Mouse (Mus musculus) liver, embryonic 13.5 days (tissue): ENCODE data around the gene Arl2bp. TPM values are rescaled to one million over a fixed set of nuclear protein-coding genes. Genes with fewer than 3 reads are reported as not detected.
A peak's percentile ranks its signal among the peaks of the same experiment; 100 is the strongest.

Experiments used
- ATAC-seq: fragments of 200-750 bp; cut with Nextera tagmentation; 2 replicates; pipeline ENCODE4 v1.8.0; 2017; ENCODE audit warnings: low read depth, mild to moderate bottlenecking, moderate number of reproducible peaks, moderate library complexity
- DNase-seq: peaks from one replicate; pipeline ENCODE4 v3.0.0; 2022
- H3K27ac ChIP-seq: fragments of 300-500 bp; sonication (generic); 2 replicates; pipeline ENCODE4 v1.5.1; 2015; ENCODE audit warnings: moderate library complexity, mild to moderate bottlenecking, inconsistent platforms
- H3K27me3 ChIP-seq: fragments of 300-500 bp; sonication (generic); 2 replicates; pipeline ENCODE4 v1.6.1; 2015; ENCODE audit warnings: mild to moderate bottlenecking, inconsistent platforms
- H3K36me3 ChIP-seq: fragments of 300-500 bp; sonication (generic); 2 replicates; pipeline ENCODE4 v1.6.1; 2015; ENCODE audit warnings: mild to moderate bottlenecking, inconsistent platforms
- H3K4me1 ChIP-seq: fragments of 300-500 bp; sonication (generic); replicated peaks from 2 replicates; pipeline ENCODE4 v1.6.1; 2015; ENCODE audit warnings: inconsistent platforms
- H3K4me2 ChIP-seq: fragments of 300-500 bp; sonication (generic); 2 replicates; pipeline ENCODE4 v1.6.1; 2015; ENCODE audit warnings: inconsistent platforms, mild to moderate bottlenecking, moderate library complexity
- H3K4me3 ChIP-seq: fragments of 300-500 bp; sonication (generic); replicated peaks from 2 replicates; pipeline ENCODE4 v1.5.1; 2015; ENCODE audit warnings: mild to moderate bottlenecking, inconsistent platforms
- H3K9ac ChIP-seq: fragments of 300-500 bp; sonication (generic); 2 replicates; pipeline ENCODE4 v1.6.1; 2015; ENCODE audit warnings: mild to moderate bottlenecking, inconsistent platforms
- H3K9me3 ChIP-seq: fragments of 300-500 bp; sonication (generic); replicated peaks from 2 replicates; pipeline ENCODE4 v1.6.1; 2016; ENCODE audit warnings: inconsistent platforms
- WGBS: fragments of 180-500 bp; shearing (Covaris S2); methylation state at CpG from one replicate; pipeline ENCODE4 v1.1.7; 2015; ENCODE audit not compliant: insufficient replicate concordance; 5-methylcytosine and 5-hydroxymethylcytosine counted together
- polyA plus RNA-seq: library from polyadenylated mRNA; unstranded; fragments of >200 nt; fragmentation: Nextera tagmentation; extraction: Ambion mirVana; gene quantifications from 2 replicates; pipeline ENCODE4 v1.2.1, GENCODE M21; 2015

The Arl2bp gene
- polyA plus RNA-seq, 1 experiment from 2014 or later: 38.2 TPM

DNA sequence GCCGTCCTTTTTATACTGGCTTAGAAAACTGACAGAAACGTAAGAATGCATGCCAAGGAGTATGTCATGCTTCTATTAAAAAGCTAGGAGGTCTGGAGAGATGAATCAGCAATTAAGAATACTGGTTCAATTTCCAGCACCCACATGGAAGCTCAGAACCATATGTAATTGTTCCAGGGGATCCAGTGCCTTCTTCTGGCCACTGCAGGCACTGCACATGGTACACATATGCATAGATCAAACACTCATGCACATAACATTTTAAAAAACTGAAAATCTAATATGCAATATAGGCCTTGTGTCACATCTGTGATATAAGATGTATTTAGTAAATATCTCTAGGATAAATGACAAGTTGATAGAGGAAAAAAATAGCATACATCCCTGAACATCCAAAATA, 8.4 kb upstream of the Arl2bp start:
- Histone ChIP-seq H3K36me3 (peaks cover 42% of the 10 kb centered on the region), H3K9me3 (no peaks in the 10 kb centered on the region), H3K27ac (no peak overlapping the region), H3K9ac (no peak overlapping the region), H3K4me1 (peaks cover 17% of the 10 kb centered on the region), H3K27me3 (no peaks in the 10 kb centered on the region), H3K4me2 (no peak overlapping the region), H3K4me3 (no peak overlapping the region)
- 77% methylated on average over 2 of the region's 2 CpGs for WGBS
- no peak for DNase-seq
- no peak for ATAC-seq

DNA sequence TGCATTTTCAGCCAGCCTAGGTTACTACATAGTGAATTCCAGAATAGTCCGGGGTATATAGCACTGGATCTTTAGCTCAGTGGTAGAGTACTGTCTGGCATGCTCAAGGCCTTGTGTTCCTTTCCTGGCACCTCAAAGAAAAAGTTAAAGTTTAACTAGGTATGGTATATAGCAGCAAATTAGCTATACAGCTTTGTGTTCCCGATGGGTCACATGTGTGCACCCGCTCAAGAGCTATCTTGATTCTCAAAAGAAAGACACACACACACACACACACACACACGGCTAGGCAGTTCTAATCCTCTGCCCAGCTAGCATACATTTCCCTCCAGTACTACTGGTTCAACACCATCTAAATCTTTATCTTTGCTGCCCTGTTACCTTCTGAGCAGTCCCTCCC, 6.0 kb upstream of the Arl2bp start:
- peaks cover 28% of the 10 kb centered on the region for H3K36me3 ChIP-seq
- H3K4me3 ChIP-seq: no peak overlapping the region
- peaks cover 5% of the 10 kb centered on the region for H3K4me1 ChIP-seq
- H3K27me3 ChIP-seq: no peaks in the 10 kb centered on the region
- no peak for DNase-seq
- H3K9me3 ChIP-seq: no peaks in the 10 kb centered on the region
- no peak for ATAC-seq
- no peak overlapping the region for H3K9ac ChIP-seq
- WGBS: 77% methylated on average over 4 of the region's 4 CpGs
- no peak overlapping the region for H3K4me2 ChIP-seq
- H3K27ac ChIP-seq: no peak overlapping the region

DNA sequence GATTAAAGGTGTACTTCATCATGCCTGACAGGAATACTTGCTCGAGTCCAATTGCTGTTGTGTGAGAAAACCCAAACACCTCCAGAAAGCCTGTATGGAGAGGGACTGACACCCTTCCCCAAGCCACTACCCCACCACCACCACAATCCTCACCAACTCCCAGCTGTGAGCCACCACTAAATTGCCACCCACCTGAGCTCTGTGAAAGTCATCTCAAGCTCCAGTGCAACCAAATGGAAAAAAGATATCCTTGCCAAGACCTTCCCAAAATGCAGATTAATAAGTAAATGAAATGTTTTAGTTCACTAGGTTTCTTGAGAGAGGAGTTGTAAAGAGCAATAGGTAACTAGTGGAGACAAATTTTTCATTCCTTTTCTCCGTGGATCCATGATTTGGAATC, 1.7 kb upstream of the Arl2bp start:
- 60% methylated on average over 2 of the region's 2 CpGs for WGBS
- ATAC-seq: no peak
- no peak overlapping the region for H3K4me2 ChIP-seq

DNA sequence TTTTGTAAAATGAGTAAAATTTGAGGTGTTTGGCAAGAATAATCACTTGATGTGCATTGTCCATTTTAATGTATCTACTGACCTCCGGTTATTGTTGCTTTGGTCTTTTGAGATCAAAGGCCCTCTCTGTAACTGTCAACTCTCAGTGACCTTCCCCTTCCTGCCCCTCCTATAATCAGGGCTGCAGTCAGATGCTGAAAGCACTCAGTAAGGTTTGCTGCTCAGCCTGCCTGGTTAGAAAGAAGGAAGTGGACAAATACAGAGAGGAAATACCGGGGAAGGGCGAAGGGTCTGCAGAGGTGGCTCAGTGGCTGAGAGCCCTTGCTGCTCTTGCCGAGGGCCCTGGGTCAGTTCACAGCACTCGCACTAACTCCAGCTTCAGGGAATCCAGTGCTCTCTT, 8.0 kb downstream of the Arl2bp start:
- 49% methylated on average over 5 of the region's 5 CpGs for WGBS
- no peaks in the 10 kb centered on the region for H3K9me3 ChIP-seq
- H3K9ac ChIP-seq: no peak overlapping the region
- no peaks in the 10 kb centered on the region for H3K4me1 ChIP-seq
- no peak overlapping the region for H3K4me2 ChIP-seq
- ATAC-seq (no peak), DNase-seq (no peak)
- H3K27me3 ChIP-seq: no peaks in the 10 kb centered on the region
- H3K4me3 ChIP-seq: no peak overlapping the region
- H3K36me3 ChIP-seq: peaks cover 40% of the 10 kb centered on the region
- H3K27ac ChIP-seq: no peak overlapping the region

More for the DNA sequence above, 1.7 kb upstream of the Arl2bp start:
- no peaks in the 10 kb centered on the region for H3K27me3 ChIP-seq
- no peaks in the 10 kb centered on the region for H3K9me3 ChIP-seq
- H3K4me3 ChIP-seq: no peak overlapping the region
- peaks cover 11% of the 10 kb centered on the region; the same call in 1 of the 2 replicates for H3K36me3 ChIP-seq
- no peak overlapping the region for H3K9ac ChIP-seq
- DNase-seq: no peak
- H3K27ac ChIP-seq: no peak overlapping the region
- peaks cover 17% of the 10 kb centered on the region for H3K4me1 ChIP-seq

DNA sequence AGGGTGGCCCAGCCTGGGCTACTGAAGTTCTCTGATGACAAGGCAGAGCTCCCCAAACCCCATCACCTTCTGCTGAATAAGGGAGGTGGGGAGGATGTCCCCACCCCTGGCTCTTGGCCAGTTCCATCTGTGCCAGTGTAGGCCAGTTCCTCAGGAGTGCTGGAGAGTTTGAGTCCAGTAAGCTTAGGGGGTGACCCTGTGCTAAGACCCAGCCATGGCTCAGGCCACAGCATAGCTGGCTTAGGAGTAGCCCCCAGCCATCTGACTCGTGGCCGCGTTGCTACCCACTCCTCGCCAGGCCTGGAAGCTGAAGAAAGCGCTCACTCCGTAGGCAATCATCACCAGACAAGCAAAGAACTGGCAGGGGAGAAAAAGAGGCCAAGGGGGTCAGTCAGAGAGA, 9.5 kb downstream of the Arl2bp start:
- H3K9ac ChIP-seq: no peak overlapping the region
- H3K27ac ChIP-seq: no peak overlapping the region
- no peak overlapping the region for H3K4me2 ChIP-seq
- WGBS: 78% methylated on average over 6 of the region's 6 CpGs
- H3K36me3 ChIP-seq: peaks cover 31% of the 10 kb centered on the region
- DNase-seq (no peak), ATAC-seq (no peak)
- H3K9me3 ChIP-seq: no peaks in the 10 kb centered on the region; the same call in 1 of the 2 replicates
- no peak overlapping the region for H3K4me3 ChIP-seq
- H3K4me1 ChIP-seq: no peaks in the 10 kb centered on the region
- no peaks in the 10 kb centered on the region for H3K27me3 ChIP-seq

DNA sequence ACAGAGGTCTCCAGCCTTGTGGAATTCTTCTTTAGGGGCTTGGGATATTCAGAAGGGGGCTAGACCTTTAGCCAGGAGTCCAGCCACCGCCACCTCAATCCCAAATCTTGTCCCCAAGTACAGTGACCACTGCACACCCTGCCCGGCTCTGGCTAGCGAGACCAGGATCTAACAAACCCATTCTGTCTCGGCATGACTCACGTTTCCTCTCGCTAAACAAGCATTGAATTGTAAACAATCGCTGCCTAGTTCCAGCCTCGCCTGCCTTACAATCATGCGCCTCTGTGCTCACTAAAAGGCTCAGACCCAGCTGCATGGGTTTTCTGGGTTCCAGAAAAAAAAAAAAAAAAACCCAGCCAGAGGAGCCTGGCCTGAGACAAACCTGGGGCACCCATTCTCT, 12.2 kb downstream of the Arl2bp start:
- Histone ChIP-seq H3K27me3 (no peaks in the 10 kb centered on the region), H3K27ac (no peak overlapping the region), H3K9me3 (no peaks in the 10 kb centered on the region; the same call in 1 of the 2 replicates), H3K4me3 (no peak overlapping the region), H3K4me1 (0 out of 2 replicates have a peak, but pooled peaks cover 3% of the 10 kb centered on the region), H3K9ac (no peak overlapping the region), H3K36me3 (peaks cover 5% of the 10 kb centered on the region), H3K4me2 (no peak overlapping the region)
- DNase-seq (no peak), ATAC-seq (no peak)
- WGBS: 36% methylated on average over 9 of the region's 9 CpGs

DNA sequence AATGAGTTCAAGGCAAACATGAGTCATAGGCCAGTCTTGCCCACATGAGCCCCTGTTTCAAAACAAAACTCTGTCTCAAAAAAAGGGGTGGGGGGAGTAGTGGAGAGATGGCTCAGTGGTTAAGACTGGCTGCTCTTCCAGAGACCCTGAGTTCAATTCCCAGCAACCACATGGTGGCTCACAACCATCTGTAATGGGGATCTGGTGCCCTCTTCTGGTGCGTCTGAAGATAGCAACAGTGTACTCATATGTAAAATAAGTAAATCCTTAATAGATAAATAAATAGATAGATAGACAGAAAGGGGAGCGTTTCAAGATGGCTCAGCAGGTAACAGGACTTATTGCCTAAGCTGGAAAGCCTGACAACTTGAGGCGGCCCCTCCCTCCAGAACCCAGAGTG, 14.0 kb downstream of the Arl2bp start:
- H3K4me3 ChIP-seq: no peak overlapping the region
- no peak for DNase-seq
- 71% methylated on average over 3 of the region's 3 CpGs for WGBS
- H3K36me3 ChIP-seq: no peaks in the 10 kb centered on the region
- H3K4me2 ChIP-seq: no peak overlapping the region
- no peaks in the 10 kb centered on the region; the same call in 1 of the 2 replicates for H3K9me3 ChIP-seq
- H3K4me1 ChIP-seq: 0 out of 2 replicates have a peak, but pooled peaks cover 3% of the 10 kb centered on the region
- H3K27me3 ChIP-seq: no peaks in the 10 kb centered on the region
- no peak overlapping the region for H3K9ac ChIP-seq
- ATAC-seq: no peak
- no peak overlapping the region for H3K27ac ChIP-seq

DNA sequence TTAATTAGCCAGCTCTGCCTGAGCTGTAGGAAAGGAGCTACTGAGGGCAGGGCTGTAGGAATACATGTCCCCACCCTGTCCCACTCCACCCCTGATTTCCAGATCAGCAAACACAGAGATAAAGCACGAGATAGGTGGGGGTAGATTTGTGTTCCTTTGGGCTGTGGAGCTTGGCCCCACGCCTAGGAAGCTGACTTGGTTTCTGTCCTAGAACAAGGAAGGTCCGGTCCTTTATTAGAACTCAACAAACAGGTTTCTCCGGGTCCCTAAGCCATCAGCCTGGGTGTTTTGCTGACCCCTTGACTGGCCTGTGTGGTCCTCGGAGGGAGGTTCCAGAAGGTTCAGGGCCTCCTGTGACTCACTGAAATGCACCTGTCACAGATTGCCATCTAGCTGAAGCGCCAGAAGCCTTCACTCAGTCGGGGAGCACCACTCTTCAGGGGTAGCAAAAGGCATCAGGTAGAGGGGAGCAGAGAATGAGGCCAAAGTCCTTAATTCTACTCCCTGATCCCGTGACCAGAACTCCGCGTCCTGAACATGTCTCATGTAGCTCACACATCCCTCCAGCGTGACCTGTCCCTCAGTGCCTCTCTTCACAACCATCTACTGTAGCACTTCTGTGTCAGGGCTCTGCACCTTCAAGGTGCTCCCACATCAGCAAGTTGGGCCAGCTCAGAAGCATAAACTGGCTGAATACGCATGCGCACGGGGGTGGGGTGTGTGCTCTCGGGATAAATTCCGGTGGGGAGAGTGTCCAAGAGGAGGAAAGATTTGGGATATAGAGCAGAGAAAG, 16.5 kb downstream of the Arl2bp start:
- ATAC-seq: no peak
- Histone ChIP-seq H3K9me3 (no peaks in the 10 kb centered on the region; the same call in 1 of the 2 replicates), H3K4me2 (no peak overlapping the region), H3K9ac (no peak overlapping the region), H3K27me3 (no peaks in the 10 kb centered on the region), H3K36me3 (no peaks in the 10 kb centered on the region), H3K4me1 (0 out of 2 replicates have a peak, but pooled peaks cover 6% of the 10 kb centered on the region), H3K27ac (no peak overlapping the region), H3K4me3 (no peak overlapping the region)
- WGBS: 69% methylated on average over 16 of the region's 16 CpGs
- no peak for DNase-seq

DNA sequence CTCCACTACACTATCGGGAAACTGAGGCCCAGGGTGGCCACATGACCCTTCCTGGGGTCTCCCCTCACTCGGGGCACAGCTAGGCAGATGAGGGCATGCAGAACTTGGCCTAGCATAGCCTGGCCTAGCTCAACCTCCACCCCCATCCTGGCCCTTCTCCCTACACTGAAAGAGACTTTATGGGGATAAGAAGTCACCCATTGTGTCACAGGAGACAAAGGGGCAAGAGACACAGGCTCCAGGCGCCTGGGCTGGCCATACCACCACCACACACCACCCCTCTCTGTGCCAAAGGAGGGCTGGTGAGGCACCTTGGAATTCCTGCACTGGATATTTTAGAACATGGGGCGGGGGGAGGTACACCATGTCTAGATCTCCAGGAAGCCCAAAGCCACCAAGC, 17.9 kb downstream of the Arl2bp start:
- Histone ChIP-seq H3K4me3 (no peak overlapping the region), H3K9ac (no peak overlapping the region), H3K27ac (no peak overlapping the region), H3K9me3 (no peaks in the 10 kb centered on the region; the same call in 1 of the 2 replicates), H3K4me1 (0 out of 2 replicates have a peak, but pooled peaks cover 6% of the 10 kb centered on the region), H3K4me2 (no peak overlapping the region), H3K36me3 (no peaks in the 10 kb centered on the region), H3K27me3 (no peaks in the 10 kb centered on the region)
- WGBS: 44% methylated on average over 4 of the region's 4 CpGs
- ATAC-seq (no peak), DNase-seq (no peak)

DNA sequence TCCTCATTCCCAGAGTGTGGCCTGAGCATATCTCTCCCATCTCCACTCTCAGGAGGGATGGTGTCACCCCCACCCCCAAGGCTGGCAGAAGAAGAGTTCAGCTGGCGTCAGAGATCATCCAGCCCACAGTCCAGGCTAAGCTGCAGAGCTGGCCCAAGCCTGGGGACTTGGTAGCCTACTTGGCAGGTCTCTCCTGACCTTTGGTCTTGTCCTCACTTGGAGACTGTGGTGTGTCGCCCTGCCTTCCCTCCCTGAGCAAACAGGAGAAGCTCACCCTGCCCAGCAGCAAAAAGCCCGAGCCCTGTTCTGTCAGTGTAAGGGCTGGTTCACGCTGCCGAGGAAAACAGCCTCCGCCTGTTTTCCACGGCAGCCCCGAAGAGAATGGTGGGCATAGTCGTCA, 19.6 kb downstream of the Arl2bp start:
- 55% methylated on average over 9 of the region's 9 CpGs for WGBS
- Histone ChIP-seq H3K4me2 (no peak overlapping the region), H3K4me3 (no peak overlapping the region), H3K27me3 (0 out of 2 replicates have a peak, but pooled peaks cover under 1% of the 10 kb centered on the region), H3K9ac (no peak overlapping the region), H3K4me1 (0 out of 2 replicates have a peak, but pooled peaks cover 6% of the 10 kb centered on the region), H3K36me3 (no peaks in the 10 kb centered on the region), H3K9me3 (no peaks in the 10 kb centered on the region), H3K27ac (no peak overlapping the region)
- DNase-seq: no peak
- ATAC-seq: no peak

DNA sequence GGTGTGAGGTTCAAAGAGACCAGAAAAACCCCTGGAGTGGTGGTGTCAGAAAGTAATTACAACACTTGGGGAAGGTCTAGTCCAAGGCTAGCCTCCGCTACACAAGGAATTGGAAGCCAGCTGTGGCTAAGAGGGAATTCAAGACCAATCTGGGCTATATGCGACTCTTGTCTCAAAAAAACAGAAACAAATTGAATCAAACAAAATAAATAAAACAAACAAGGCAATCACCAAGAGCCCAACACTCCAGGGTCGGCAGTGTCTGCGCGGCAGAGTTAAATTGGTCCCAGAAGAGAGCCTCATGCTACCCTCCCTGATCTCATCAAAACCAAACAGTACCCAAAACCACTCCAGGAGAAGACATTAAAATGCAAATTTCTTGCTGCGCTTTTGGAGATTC, 28.3 kb downstream of the Arl2bp start:
- DNase-seq (no peak), ATAC-seq (no peak)
- no peak overlapping the region for H3K9ac ChIP-seq
- 6% methylated on average over 6 of the region's 6 CpGs for WGBS
- H3K4me2 ChIP-seq: 0 out of 2 replicates have a peak overlapping the region, but pooled peaks have one; percentile 66
- no peak overlapping the region for H3K27ac ChIP-seq
- H3K4me3 ChIP-seq: no peak overlapping the region
- no peaks in the 10 kb centered on the region for H3K9me3 ChIP-seq
- H3K4me1 ChIP-seq: peaks cover 12% of the 10 kb centered on the region
- peaks cover 76% of the 10 kb centered on the region for H3K27me3 ChIP-seq
- H3K36me3 ChIP-seq: no peaks in the 10 kb centered on the region
